Mouse (Mus musculus) spleen, embryonic (tissue): ENCODE data around the gene Usp25.

Experiments used
- CTCF ChIA-PET: fragments of 350-600 bp; sonication (Branson Sonifier 250); formaldehyde crosslinking; loops from one replicate; lab custom pipeline; 2022; lab: Charles Lee

Usp25 gene

GRCm38 (mm10) chr16:77013427-77014320 lies at the start of gene Usp25:
TSS of gene Usp25 (plus strand) at chr16:77013706.
- CTCF ChIA-PET: interaction anchor here (0.6 kb wide), 1 partner anchor 1526 kb away, joined by 5 read pairs; no protein-coding TSS in a partner anchor

- CTCF ChIA-PET: no interaction called here
These were observed 45.8 kb upstream of the Usp25 start for GRCm38 (mm10) chr16:76967593-76968275.

GRCm38 (mm10) chr16:76971211-76971610 lies 42.3 kb upstream of the Usp25 start:
- CTCF ChIA-PET: no interaction called here

- CTCF ChIA-PET: no interaction called here
These were observed 36.6 kb upstream of the Usp25 start for GRCm38 (mm10) chr16:76976787-76977430.

- CTCF ChIA-PET: no interaction called here
These were observed 29.8 kb upstream of the Usp25 start for GRCm38 (mm10) chr16:76983696-76984095.

GRCm38 (mm10) chr16:76987711-76988110 lies 25.8 kb upstream of the Usp25 start:
- CTCF ChIA-PET: no interaction called here

- CTCF ChIA-PET: no interaction called here
These were observed 9.6 kb upstream of the Usp25 start for GRCm38 (mm10) chr16:77003900-77004299.

GRCm38 (mm10) chr16:77009173-77009572 lies 4.3 kb upstream of the Usp25 start:
- CTCF ChIA-PET: interaction anchor here (0.6 kb wide), 1 partner anchor 16 kb away, joined by 3 read pairs; no protein-coding TSS in a partner anchor

GRCm38 (mm10) chr16:77014321-77015211 lies 1.1 kb downstream of the Usp25 start:
- CTCF ChIA-PET: no interaction called here

- CTCF ChIA-PET: interaction anchor here (0.5 kb wide), 1 partner anchor 837 kb away, joined by 5 read pairs; no protein-coding TSS in a partner anchor
These were observed 2.2 kb downstream of the Usp25 start for GRCm38 (mm10) chr16:77015380-77016346.

GRCm38 (mm10) chr16:77017931-77018330 lies 4.4 kb downstream of the Usp25 start:
- CTCF ChIA-PET: no interaction called here

GRCm38 (mm10) chr16:77020190-77020589 lies 6.7 kb downstream of the Usp25 start:
- CTCF ChIA-PET: no interaction called here

- CTCF ChIA-PET: no interaction called here
These were observed 10.3 kb downstream of the Usp25 start for GRCm38 (mm10) chr16:77023627-77024379.

- CTCF ChIA-PET: interaction anchor here (0.5 kb wide), 1 partner anchor 17 kb away, joined by 3 read pairs; no protein-coding TSS in a partner anchor
These were observed 12.6 kb downstream of the Usp25 start for GRCm38 (mm10) chr16:77026099-77026498.

GRCm38 (mm10) chr16:77026933-77027332 lies 13.4 kb downstream of the Usp25 start:
- CTCF ChIA-PET: no interaction called here

GRCm38 (mm10) chr16:77027976-77028686 lies 14.6 kb downstream of the Usp25 start:
- CTCF ChIA-PET: no interaction called here

GRCm38 (mm10) chr16:77028687-77029417 lies 15.3 kb downstream of the Usp25 start:
- CTCF ChIA-PET: no interaction called here

- CTCF ChIA-PET: no interaction called here
These were observed 16.9 kb downstream of the Usp25 start for GRCm38 (mm10) chr16:77030435-77030834.
